Mouse (Mus musculus) forelimb bud, embryonic 11.5 days (tissue): ENCODE results near the gene Fam168a.

ENCODE experiments used
- DNase-seq: peaks from one replicate; pipeline ENCODE4 v3.0.0-alpha.2; 2012; ENCODE audit warnings: low read depth, low spot score

The Fam168a gene

GRCm38 (mm10) chr7:100780192-100780591, 73.8 kb downstream of the Fam168a start:
- DNase-seq = no peak

- DNase-seq = peak; percentile 92
Observed at GRCm38 (mm10) chr7:100784650-100785049, 78.2 kb downstream of the Fam168a start.

- DNase-seq = peak; percentile 51
Observed at GRCm38 (mm10) chr7:100785426-100785825, 79.0 kb downstream of the Fam168a start.

- DNase-seq = no peak
Observed at GRCm38 (mm10) chr7:100786078-100786477, 79.6 kb downstream of the Fam168a start.

- no peak for DNase-seq
Observed at GRCm38 (mm10) chr7:100788291-100788690, 81.9 kb downstream of the Fam168a start.

- DNase-seq = no peak
Observed at GRCm38 (mm10) chr7:100798810-100799209, 92.4 kb downstream of the Fam168a start.

- DNase-seq = no peak
Observed at GRCm38 (mm10) chr7:100805391-100805790, 99.0 kb downstream of the Fam168a start.

GRCm38 (mm10) chr7:100811912-100812311, 105.5 kb downstream of the Fam168a start:
- no peak for DNase-seq

GRCm38 (mm10) chr7:100812641-100813040, 106.2 kb downstream of the Fam168a start:
- no peak for DNase-seq

GRCm38 (mm10) chr7:100815900-100816570, 109.6 kb downstream of the Fam168a start:
- no peak for DNase-seq

- no peak for DNase-seq
Observed at GRCm38 (mm10) chr7:100816759-100817441, 110.5 kb downstream of the Fam168a start.

- no peak for DNase-seq
Observed at GRCm38 (mm10) chr7:100817442-100817760, 111.0 kb downstream of the Fam168a start.

- DNase-seq = no peak
Observed at GRCm38 (mm10) chr7:100818401-100819064, 112.1 kb downstream of the Fam168a start.

GRCm38 (mm10) chr7:100824661-100825060, 118.2 kb downstream of the Fam168a start:
- no peak for DNase-seq

- no peak for DNase-seq
Observed at GRCm38 (mm10) chr7:100828549-100828948, 122.1 kb downstream of the Fam168a start.

GRCm38 (mm10) chr7:100833859-100834258, 127.4 kb downstream of the Fam168a start:
- no peak for DNase-seq

- no peak for DNase-seq
Observed at GRCm38 (mm10) chr7:100835168-100835567, 128.7 kb downstream of the Fam168a start.

GRCm38 (mm10) chr7:100835711-100836110, 129.3 kb downstream of the Fam168a start:
- no peak for DNase-seq

GRCm38 (mm10) chr7:100836657-100837056, 130.2 kb downstream of the Fam168a start:
- no peak for DNase-seq

GRCm38 (mm10) chr7:100837701-100838100, 131.3 kb downstream of the Fam168a start:
- no peak for DNase-seq

GRCm38 (mm10) chr7:100839632-100840402, 133.4 kb downstream of the Fam168a start:
- DNase-seq = no peak

- DNase-seq = no peak
Observed at GRCm38 (mm10) chr7:100840906-100841305, 134.5 kb downstream of the Fam168a start.
